Mouse (Mus musculus) embryo, embryonic 10.5 days (tissue): ENCODE data around the gene Gli3.

Experiments used
- DNase-seq: peaks from one replicate; pipeline ENCODE4 v3.0.0-alpha.2; 2015; ENCODE audit warnings: low spot score

The Gli3 gene

GRCm38 (mm10) chr13:15552009-15552408 lies 89.0 kb downstream of the Gli3 start:
- no peak for DNase-seq

DNA sequence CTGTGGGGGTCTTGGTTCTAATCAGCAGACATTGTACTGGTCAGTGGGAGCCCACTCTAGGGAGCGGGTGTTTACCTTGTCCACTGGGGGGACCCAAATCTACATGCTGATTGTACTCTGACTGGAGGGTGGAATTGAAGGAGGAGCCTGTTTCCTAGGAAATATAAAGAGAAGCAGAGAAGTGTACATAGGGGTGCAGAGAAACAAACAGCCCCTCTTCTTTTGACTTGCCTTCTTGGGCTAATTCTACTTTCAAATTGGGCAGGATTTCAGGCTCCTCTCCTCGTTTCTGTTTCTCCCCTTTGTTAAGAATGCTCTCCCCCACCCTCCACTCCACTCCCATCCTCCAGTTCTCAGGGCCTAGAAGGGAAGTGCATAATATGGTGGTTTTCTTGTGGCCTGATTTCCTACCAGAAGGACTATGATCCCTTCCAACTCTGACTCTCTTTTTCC lies 93.6 kb downstream of the Gli3 start:
- DNase-seq = peak; percentile 48

- DNase-seq = no peak
These were observed 98.4 kb downstream of the Gli3 start for GRCm38 (mm10) chr13:15561441-15561840.

- no peak for DNase-seq
These were observed 108.0 kb downstream of the Gli3 start for GRCm38 (mm10) chr13:15570908-15571568.

DNA sequence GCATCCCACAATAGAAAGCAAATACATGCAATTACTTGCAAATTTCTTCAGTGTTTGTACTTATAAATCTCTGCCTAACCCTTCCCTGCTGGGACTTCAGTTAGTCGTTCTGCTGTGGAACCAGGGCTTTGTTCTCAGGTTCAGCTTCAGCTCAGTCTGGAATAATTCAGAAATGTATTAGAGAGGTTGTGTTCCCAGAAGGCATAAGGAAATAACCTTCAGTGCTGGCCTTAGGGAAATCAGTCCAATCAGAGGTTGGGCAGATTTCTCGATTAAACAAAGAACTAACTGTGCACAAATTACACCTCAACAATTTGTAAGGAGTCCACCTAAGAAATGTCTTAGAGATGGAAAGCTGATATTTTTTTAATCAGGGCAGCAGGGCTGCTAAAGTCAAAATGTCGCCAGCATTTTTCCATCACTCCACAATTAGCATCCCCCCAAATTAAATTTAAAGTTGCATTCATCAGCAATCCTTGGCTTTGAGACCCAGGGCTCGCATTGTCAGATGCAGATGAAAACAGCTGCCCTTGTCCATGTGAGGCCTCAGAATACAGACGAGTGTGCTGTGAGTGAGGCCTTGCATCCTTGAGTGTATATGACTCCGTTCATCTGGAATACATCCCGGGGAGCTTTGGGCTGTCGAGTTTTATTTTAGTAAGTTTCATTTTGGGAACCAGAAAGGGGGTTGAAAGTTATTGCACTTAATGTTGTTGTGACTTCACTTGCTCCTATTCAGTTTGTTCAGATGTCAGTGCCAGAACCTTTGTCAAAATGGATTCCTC lies 114.3 kb downstream of the Gli3 start:
- DNase-seq = no peak

GRCm38 (mm10) chr13:15580458-15580857 lies 117.4 kb downstream of the Gli3 start:
- DNase-seq = no peak

DNA sequence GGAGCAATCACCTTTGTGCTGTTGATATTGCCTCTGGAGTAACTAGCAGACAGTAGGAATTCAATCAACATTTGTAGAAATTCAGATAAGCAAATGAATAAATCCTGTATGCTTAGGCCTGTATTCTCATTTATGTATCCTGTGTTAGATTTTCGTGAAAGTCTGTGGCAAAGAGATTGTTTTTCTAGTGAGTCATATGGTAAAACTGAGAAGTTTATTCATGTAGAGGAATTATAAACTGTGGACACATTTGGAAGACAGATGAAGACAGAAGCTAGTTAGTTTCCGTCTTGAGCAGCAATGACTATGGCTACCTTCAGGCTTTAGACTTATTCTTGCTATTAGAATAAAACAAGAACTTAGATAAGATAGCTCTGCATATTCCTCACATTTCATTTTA lies 122.9 kb downstream of the Gli3 start:
- DNase-seq = no peak

DNA sequence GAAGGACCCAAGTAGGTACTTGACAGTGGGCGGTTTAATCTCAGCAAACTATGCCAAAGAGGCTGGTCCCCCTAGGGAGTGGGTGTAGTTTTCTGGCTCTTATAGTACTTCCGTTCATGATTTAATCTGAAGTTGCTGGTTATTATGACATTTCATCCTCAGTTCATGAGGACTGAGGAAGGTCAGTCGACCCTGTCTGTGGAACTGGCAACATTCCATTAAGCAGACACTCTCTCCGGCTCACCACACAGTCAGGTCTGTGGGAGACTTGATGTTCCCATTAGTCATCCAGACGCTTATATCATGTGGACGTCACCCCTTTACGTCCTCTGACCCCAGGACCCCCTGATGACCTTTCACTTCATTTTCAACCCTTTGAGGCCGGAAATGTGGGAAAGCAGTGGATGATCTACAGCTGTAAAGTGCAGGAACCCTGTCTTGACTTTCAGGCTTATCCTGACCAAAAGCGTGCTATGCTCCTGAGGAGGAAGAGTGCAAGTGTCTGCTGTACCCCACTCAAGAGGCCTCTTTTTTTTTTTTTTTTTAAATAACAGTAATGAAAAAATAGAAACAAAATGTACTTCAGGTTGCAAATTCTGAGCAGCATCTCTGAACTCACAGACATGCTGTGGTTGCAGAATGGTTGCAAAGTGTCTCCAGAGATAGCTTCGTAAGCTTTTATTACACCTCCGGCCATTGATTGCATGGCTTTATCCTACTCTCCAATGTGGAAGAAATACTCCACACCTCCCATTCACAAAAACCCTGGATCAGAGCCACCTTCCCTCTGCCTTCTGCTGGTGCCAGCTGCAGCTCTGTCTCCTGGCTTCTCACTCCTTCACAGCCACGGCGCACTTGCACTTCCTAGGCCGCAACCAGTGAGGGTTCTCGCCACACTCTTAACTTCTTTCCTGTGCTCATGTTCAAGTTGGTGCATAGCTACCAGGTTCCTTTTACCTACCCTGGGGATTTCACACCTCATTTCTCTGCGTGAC lies 125.5 kb downstream of the Gli3 start:
- DNase-seq = peak; percentile 57

DNA sequence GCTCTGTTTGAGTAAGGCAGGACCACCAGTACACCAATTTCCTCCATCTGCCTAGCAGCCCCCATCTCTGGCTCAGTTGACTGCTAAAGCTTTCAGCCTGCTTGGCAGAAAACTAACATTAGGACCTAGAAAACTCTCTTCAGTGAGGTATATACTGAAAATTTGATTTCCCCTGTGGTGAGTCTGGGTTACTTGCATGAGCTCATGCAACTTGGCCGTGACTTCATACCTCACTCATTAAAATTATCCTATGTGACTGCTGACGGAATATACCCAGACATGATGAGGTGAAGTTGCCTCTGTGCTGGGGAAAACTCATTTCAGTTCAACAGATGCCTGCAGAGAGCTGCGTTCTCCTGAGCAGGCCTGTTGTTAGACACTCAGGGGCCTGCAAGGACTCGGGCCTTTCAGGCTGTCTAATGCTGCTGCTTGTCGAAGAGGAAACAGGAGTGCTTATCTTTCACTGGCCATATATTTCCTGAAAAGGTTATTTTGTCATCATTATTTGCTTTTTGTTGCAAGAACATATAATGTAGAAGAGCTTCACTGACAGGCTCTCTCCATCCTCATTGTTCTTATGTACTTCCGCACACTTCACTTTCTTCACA lies 127.4 kb downstream of the Gli3 start:
- no peak for DNase-seq

DNA sequence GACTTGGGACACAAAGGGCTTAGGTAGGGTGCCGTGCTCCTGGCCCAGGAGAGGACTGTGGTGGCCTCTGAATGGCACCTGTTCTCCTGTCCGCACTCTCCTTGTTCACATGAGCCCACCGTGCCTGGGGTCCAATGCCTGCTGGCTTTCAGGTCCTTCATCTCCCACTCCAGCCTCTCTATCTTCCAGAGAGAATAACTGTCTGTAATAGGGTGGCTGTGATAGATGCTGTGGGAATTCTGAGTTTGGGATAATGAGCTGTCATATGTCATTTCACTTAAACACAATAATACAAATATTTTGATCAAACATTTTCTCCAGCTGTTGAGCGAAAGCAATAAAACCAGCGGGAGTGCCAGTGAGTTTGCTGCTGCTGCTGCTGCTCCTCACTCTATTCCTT lies 133.6 kb downstream of the Gli3 start:
- no peak for DNase-seq

- DNase-seq = no peak
These were observed 136.7 kb downstream of the Gli3 start for GRCm38 (mm10) chr13:15599741-15600140.

- no peak for DNase-seq
These were observed 139.1 kb downstream of the Gli3 start for GRCm38 (mm10) chr13:15602161-15602560.

DNA sequence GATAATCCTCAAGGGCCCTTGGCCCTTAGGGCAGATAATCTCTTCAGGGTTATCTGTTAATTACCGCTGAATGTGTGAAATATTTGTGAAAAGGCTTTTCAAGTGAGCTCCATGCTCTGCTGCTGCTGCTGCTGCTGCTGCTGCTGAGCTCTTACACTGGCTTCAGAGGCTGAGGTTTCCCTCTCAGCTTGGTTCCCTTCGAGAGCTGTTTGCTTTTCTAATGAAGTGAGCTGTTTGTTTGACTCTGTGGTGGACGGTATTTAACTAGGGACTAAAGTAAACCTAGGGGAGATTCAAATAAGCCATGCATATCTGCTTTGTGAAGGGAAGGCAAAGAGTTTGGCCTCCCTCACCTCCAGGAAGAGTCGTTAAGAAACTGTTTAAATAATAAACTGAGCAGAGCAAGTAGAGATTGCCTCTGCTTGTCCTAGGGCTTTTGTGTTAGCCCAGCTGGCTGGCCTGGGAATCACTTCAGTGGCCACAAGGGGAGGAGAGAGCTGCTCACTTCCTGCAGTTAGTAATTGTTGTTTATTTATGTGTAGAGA lies 139.7 kb downstream of the Gli3 start:
- DNase-seq = peak; percentile 58

- DNase-seq = no peak
These were observed 141.0 kb downstream of the Gli3 start for GRCm38 (mm10) chr13:15604074-15604473.

- DNase-seq = no peak
These were observed 154.4 kb downstream of the Gli3 start for GRCm38 (mm10) chr13:15617423-15617822.

- no peak for DNase-seq
These were observed 155.1 kb downstream of the Gli3 start for GRCm38 (mm10) chr13:15618051-15618692.

DNA sequence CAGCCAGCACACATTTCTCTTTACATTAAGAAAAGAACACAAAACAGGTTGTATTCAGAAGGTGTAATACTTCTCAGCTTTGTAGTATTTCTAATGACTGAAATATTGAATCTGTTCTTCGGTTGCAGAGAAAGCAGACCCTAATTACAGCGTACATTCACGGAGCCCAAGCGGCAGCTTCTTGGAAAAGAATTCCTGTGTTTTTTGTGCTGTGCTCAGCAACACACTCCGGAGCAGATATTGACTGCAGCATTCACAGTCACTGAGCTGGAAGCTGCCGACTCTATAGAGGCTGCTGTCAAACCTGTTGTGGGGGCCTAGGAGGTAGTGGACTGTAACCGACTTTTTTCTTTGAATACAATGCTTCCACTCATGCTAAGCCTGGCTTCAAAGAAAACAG lies 158.0 kb downstream of the Gli3 start:
- DNase-seq = no peak

- peak; percentile 61 for DNase-seq
These were observed 161.7 kb downstream of the Gli3 start for GRCm38 (mm10) chr13:15624490-15625353.

- no peak for DNase-seq
These were observed 178.5 kb downstream of the Gli3 start for GRCm38 (mm10) chr13:15641548-15641947.

GRCm38 (mm10) chr13:15660502-15660901 lies 197.5 kb downstream of the Gli3 start:
- DNase-seq = no peak
